Mouse (Mus musculus) adrenal gland, postnatal 14 days (tissue): ENCODE measurements at regions not wholly inside any gene's neighbourhood (a gene's known extent, or its start where the extent isn't known, plus 50 kb on each side); places are given as distances from the start of the nearest gene placed in this dataset.

Experiments
- DNase-seq: peaks from one replicate; pipeline ENCODE4 v3.0.0; 2021; ENCODE audit warnings: mixed read lengths
- microRNA-seq, 2 experiments: library from miRNA; unstranded; fragments of <30 nt; microRNA quantifications; one replicate each; pipeline ENCODE4 v1.2.0; 2021

- no peak for DNase-seq
Measured at GRCm38 (mm10) chr4:93444666-93445065, 109.4 kb upstream of the Tusc1 start.

DNA sequence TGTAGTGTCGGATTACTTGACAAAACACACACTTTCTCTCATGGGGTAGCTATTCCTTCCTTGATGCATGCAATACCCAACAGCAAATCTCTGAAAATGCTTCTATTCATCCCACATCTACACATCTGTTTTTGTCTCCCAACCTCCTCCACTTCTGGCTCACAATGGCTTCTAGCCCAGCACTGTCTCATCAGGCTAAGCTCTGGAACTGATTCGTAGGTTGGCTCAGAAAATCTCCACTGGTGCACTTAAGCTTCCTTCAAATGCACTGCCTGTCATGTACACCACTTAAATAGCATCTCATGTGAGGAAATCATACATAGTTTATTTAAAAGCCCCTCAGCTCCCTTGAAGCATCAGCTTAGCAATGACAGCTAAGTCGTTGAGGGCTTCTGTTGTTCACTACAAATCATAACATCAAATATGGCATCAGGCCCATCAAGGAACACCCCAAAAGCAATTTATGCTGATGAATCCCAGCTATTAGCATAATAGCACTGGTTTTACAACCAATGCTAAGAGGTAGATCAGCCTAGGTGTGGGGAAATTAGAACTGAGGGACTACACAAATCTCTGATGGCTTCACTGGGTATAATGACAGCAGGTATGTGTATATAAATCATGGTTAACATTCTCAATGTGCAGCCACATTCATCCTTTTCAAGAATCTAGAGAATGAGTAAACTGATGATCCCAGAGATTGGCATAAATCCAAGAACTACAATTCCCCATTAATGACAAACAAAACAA is 103.5 kb upstream of the Tusc1 start:
- no peak for DNase-seq

GRCm38 (mm10) chr4:93437386-93438130 is 102.2 kb upstream of the Tusc1 start:
- DNase-seq, result no peak

DNA sequence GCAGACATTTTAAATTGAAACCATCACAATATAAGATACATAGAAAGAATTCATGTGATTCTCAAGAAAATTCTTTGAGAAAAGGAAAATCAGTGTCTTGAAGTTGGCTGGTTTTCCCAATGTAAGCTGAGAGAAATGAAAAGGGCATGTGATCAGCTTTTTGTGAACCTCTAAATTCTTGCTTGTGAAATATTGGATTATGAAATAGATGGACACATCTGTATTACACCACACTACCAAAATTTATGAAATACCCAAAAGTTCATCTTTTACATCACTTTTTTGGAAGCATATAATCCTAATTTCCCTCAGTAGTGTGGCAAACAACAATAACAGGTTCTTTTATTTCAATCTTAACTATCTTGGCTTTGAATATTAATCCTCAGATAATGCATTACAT is 77.4 kb upstream of the Tusc1 start:
- DNase-seq, result no peak

- no peak for DNase-seq
Measured at GRCm38 (mm10) chr4:93406876-93407275, 71.6 kb upstream of the Tusc1 start.

GRCm38 (mm10) chr4:93400579-93400978 is 65.3 kb upstream of the Tusc1 start:
- no peak for DNase-seq

Small RNA genes in the stretch of these regions (microRNA-seq; reads per million reads assigned to microRNA genes)
- gene Gm22619, result 0 reads per million in 2 experiments
